Mouse (Mus musculus) embryonic fibroblast, embryonic 13.5 days (primary cell): ENCODE results near the gene Ift52.

Experiments
- CTCF ChIP-seq: IDR thresholded peaks from 2 replicates; pipeline ENCODE4 v1.5.1; 2011; ENCODE audit warnings: mild to moderate bottlenecking, control low read depth, low read length, moderate library complexity, borderline replicate concordance; ENCODE audit not compliant: insufficient read depth
- POLR2A ChIP-seq: IDR thresholded peaks from 2 replicates; pipeline ENCODE4 v1.6.1; 2011; ENCODE audit warnings: low read depth, mild to moderate bottlenecking, control low read depth, low read length, moderate library complexity

- TF ChIP-seq CTCF (no peak), POLR2A (no peak)
Observed at GRCm38 (mm10) chr2:162987218-162987617, 29.9 kb upstream of the Ift52 start, which contains the start of gene Sgk2.
